Mouse (Mus musculus): ENCODE measurements around the gene Sgta.
A peak's percentile ranks its signal among the peaks of the same experiment; 100 is the strongest.

Gene Sgta

DNA sequence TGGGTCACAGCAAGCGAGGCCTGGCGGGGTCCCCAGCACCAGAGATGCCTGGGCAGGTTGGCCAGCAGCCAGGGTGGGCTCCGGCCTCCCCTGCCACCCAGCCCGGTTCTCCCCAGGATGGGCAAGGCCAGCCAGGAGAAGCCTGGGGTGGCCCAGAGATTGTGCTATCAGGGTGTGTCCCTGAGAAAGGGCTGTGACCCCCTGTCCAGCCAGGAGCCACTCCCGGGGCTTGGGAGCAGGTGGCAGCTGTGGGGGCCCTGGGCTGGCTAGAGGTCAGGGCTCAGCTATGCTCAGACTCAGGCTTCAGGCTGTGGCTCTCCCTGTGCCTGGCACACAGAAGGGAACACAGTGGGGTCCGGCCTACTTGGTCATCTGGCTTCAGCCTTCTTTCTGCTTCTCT, 40.3 kb downstream of the Sgta start:
- DNase-seq (ENCODE audit: low read depth, low spot score): no peak

DNA sequence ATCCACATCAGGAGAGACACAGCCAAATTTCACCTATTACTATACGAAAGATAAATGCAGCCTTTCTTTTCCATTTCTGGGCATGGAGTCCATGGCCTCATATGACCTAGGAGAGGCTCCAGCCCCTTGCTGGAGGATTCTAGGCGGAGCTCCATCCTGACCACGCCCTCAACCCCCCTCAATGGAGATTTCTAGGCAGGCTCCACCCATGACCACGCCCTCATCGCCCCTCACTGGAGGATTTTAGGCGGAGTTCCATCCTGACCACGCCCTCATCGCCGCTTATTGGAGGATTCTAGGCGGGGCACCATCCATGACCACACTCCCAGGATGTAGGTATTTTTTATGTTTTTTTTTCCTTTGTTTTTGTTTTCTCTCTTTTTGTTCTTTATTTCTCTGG, 41.7 kb downstream of the Sgta start:
- peak; percentile 36 for DNase-seq (ENCODE audit: low read depth, low spot score)

DNA sequence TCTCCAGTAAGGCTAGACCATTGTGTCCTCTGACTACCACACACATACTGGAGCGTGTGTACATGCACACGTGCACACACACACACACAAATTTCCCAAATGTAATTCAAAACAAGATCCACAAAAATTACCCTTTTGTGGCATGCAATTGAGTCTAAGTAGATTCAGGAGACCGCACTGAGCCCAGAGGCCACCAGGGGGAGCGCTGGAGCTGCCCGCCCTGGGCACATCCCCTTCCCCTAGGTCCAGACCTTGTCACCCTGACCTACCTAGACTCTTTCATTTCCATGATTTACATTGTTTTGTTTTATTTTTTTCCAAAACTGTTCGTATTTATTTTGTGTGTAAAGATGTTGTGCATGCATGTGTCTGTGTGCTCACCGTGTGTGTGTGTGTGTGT, 43.3 kb downstream of the Sgta start:
- DNase-seq (ENCODE audit: low read depth, low spot score): peak; percentile 86

DNA sequence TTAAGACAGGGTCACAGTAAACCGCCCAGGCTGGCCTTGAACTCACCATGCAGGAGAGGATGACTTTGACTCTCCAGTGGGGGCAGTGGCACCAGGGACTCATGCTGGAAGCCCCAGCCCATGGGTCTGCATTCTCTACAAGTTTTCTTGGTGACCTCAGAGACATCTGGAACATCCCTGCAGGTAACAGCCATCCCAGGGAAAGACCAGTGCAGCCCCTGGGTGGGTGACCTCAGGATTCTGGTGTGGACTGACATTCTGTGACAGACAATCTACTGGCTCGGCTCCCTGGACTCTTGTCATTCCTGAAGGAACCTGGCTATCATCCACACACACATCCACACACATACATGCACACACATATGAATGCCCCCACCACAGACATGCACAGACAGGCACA, 44.3 kb downstream of the Sgta start:
- no peak for DNase-seq (ENCODE audit: low read depth, low spot score)

DNA sequence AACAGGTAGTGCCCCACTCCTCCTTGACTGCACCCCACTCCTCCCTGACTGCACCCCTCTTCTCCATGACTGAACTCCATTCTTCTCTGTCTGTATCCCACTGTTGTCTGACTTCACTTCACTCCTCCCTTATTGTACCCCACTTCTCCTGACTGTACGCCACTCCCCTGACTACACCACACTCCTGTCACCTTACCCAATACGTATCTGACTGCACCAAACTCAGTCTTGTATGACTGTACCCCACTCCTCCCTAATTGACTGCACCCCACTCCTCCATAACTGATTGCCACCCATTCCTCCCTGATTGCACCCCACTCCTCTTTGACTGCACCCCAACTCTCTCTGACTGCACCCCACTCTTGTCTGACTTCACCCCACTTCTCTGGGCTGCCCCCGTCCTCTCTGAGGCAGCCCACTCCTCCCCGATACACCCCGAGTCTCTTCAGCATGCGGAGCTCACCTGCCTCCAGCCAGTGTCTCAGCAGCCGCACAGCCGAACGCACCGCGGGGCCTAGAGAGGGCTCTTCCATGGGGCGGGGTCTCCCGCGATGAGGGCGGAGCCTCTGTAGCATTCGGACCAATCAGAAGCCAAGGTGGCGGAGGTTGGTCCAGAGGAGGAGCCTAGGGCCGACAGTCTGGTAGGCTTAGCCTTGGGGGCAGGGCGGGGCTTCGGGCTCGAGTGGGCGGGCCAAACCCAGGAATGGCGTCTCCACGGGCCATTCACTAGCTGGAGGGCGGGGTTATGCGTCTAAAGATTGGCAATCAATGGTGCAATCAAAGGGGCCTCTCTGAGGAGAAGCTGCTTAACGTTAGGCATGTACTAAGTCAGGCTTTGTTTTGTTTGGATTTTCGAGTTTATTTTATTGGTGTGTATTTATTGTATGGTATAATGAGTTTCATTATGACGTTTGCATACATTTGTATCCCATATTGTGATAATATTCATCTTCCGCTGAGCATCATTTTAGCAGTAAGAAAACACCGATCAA, 45.3 kb downstream of the Sgta start, which contains the start of gene Gng7:
TSS of gene Gng7 (minus strand) at position 553 of the 992 bp plus-strand sequence.
- DNase-seq (ENCODE audit: low read depth, low spot score): peak; percentile 90

DNA sequence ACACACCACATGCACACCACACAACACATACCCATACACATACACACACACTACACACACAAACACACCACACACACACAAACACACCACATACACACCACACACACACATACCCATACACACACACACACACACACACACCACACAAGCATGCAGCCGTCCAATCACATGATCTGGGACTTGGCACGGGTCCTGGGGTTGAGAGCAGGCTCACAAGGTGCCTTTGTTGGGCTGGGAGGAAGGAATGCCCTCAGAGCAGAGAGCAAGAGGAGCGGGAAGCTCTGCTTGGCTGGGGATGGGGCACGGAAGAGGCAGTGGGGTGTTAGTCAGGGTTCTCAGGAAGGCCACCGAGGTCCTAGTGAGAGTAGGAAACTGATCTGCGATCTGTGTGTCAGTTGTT, 49.1 kb downstream of the Sgta start:
- no peak for DNase-seq (ENCODE audit: low read depth, low spot score)

DNA sequence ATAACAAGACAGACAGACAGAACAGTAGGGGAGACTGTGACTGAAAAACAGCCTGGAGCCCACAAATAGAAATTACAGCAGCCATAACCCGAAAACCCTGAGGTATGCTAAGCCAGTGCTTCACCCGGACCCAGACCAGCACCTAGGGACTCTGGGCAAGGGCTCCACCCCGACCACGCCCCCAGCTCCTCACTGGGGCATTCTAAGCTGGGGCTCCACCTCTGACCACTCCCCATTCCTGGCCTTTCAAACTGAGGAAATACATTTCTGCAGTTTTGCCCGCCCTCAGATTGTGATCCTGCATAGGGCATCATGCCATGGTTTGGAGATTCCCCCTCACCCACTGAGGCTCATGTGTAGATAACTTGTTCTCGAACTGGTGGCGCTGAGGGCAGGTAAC, 52.7 kb downstream of the Sgta start:
- DNase-seq (ENCODE audit: low read depth, low spot score): no peak

DNA sequence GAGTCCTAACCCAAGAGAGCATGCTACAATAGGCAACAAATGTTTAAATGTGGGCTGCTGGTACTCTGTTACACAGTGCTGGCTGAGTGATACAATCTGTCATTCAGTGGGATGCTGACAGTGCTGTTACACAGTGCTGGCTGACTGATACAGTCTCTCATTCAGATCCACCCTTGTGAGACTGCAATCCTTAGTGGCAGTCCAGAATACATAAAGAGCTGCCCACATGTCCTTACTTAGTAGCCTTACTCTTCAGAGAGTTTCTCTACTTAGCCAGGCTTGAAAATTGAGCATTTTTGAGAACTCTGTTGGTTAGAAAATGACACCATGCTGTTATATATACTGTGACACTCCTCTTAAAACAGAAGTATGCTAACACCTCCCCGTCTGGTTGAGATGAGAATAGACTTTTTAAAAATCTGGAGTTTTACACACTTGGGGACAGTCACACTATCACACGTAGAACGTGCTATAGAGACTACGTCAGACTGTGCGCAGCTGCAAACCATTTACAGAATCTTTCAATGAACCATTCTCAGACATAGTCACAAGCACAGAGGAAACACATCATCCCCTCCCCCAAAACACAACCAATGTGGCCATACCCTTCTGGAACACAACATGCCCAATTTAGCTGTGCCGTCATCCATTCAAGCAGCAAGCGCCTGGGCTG, 53.8 kb downstream of the Sgta start:
- DNase-seq (ENCODE audit: low read depth, low spot score): no peak

DNA sequence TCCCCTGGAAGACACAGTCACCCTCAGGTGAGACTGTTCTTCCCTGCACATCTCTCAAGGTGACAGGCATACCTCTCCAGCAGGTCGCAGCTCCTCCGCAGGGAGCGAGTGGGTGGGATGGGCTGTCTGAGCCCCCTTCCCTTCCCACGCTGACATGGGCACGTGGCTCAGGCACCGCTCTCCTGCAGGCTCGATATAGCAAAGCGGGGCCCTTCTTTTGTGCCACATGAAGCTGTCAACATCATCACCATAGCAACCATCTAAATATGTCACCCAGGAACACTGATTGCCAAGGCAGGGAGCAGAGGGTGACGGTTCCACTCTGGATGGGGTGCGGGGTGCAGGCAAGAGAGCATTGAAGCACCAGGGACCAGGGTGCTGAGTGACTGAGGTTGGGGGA, 58.8 kb downstream of the Sgta start:
- no peak for DNase-seq (ENCODE audit: low read depth, low spot score)

DNA sequence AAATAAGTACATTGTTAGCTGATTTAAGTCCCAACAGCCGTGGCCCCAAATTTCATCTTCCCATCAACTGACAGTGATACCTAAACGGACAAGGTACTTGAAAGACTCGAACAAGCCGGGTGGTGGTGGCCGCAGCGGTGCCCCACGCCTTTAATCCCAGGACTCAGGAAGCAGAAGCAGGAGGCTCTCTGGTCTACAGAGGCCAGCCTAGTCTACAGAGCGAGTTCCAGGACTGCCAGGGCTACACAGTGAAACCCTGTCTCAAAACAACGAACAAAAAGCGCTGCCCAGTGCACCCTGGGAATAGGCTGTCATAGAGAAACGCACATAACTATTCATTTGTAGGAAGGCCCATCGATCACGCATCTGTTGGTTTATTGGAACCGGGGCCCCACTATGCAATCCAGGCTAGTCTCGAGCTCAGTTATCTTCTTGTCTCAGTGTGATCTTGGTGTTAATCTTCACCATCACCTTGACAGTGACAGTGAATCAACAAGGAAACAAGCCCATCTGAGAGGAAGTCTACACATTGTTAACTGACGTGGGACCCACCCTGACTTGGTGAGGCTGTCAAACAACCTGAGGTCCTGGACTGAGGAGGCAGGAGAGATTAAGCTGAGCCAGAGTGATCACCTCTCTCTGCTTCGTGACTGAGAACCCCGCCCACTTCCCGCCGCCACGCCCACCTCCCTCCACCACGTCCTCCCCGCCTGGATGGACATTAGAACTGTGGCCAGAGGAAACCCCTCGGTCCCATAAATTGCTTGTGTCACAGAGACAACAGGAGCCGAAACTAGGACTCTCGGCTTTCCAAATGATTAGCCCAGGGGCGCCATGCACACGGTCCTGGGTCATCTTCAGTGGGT, 59.6 kb downstream of the Sgta start:
- peak; percentile 36 for DNase-seq (ENCODE audit: low read depth, low spot score)

DNA sequence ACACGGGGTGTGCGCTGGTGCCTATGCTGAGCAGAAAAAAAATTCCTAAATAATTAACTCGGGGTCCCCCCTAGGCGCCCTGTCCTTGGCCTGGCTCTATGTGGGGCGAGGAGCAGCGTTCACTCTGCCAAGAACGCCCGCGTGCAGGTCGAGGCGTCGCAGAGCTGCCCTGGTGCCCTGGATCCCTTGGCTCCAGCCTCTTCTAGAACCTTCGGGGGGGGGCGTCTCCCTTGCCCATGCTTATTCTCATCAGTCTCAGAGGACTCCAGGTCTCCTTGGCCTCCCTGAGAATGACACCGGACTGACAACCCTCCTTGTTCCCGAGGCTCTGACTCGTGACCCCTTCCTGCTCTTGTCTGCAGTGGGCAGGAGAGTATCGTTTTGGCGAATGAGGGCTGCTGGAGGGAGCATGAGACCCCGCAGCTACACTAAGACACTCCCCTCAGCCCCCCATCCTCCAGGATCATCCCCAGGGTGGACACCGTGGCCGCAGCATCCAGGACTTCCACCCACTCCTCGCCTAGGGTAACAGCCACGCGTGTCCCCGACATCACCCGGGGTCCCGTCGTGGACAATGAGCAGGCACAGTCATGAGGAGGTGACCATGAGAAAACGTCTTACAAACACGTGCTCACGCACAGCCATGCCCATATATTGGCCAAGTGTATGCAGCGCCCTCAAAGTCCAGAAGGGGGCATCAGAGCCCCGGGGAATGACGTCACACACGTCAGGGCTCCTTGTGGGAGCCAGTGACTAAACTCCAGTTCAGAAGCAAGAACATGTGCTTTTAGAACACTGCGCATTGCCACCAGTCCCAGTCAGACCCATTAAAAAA, 60.4 kb downstream of the Sgta start:
- DNase-seq (ENCODE audit: low read depth, low spot score): peak; percentile 92

DNA sequence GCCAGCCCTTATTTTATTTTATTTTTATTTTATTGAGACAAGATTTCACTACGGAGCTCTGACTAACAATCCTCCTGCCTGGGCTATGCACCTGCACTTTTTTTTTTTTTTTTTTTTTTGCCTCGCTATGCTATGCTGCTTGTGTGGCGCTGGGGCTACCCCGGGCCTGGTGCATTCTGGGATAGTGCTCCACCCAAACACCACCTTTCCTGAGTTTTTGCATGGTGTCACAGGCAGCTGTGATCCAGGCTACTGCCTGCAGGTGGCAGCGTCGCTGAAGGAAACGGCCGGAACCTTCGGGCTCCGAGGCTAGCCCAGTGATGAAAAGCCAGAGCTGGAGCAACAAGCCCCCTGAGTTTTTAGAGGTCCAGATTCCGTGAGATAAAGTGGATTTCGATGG, 61.2 kb downstream of the Sgta start:
- DNase-seq (ENCODE audit: low read depth, low spot score): peak; percentile 78

DNA sequence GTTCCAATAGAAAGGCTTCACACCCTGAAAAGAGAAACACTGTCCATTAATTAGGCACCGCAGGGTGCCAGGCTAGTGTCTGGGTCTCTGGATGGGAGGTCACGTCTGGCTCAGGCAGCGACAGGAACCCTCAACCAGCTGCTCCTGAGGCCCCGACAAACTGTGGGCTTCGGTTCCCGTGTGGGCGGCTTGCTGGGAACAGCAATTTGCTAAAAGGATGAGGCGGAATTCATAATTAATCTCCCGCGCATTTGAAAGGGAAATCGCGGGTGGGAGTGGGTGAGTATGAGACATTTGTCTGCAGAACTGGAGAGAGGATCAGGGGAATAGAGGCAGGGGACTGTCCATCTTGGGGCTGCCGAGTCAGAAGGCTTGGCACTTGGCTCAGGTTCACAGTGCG, 62.0 kb downstream of the Sgta start:
- DNase-seq (ENCODE audit: low read depth, low spot score): no peak

DNA sequence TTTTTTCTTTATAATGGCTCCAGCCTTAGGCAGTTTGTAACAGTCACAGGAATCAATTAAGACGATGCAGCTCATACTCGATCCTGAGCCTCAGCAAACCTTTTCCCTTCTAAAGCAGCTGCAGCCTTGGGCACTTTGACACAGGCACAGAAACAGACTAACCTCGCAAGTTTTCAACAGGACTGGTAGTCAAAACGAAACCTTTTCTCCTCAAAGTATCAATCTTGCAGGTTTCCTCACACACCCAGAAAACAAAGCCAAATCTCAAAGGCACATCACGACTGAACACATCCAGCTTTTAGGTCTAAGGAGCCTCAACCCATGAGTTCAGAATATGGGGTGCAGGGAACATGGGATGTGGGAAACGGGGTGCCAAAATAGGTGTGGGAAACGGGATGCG, 62.6 kb downstream of the Sgta start:
- no peak for DNase-seq (ENCODE audit: low read depth, low spot score)

DNA sequence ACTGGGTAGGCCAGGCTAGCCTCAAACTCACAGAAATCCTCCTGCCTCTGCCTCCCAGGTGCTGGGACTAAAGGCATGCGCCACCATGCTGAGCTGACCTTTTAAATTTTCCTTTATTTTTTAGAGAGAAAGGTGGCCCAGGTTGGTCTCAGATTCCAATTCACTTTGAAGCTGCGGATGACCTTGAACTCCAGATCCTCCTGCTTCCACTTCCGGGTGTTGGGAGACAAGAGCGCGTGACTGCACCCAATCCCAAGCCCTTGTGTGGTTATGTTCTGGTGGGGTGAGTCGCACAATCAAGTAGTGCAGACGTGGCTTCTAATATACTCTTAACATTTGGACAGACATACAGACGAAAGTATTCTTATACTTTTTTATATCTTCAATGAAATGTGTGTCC, 63.5 kb downstream of the Sgta start:
- DNase-seq (ENCODE audit: low read depth, low spot score): no peak

DNA sequence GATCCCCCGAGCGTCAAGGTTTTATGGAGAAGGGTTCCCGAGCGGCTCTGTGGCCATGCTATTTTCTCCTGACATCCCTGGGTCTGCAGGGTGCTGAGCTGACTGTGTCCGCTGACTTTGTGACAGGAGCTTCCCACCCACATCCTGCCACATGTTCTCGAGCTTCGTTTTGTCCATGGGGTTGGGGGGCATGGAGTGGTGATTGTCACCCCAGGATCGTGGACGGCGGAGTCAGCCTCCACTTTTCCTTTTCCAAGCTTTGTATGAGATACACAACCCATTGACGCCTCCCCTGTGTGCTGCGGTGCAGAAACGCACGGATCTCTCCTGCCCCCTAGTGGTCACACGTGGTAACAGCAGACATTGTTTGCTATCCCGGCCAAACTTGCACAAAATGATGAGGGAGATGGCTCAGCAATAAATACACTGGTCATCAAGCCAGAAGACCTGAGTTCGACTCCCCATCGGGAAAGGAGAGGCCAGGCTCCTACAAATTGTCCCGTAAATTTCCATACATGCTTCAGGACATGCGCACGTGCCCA, 64.8 kb downstream of the Sgta start:
- peak; percentile 89 for DNase-seq (ENCODE audit: low read depth, low spot score)

DNA sequence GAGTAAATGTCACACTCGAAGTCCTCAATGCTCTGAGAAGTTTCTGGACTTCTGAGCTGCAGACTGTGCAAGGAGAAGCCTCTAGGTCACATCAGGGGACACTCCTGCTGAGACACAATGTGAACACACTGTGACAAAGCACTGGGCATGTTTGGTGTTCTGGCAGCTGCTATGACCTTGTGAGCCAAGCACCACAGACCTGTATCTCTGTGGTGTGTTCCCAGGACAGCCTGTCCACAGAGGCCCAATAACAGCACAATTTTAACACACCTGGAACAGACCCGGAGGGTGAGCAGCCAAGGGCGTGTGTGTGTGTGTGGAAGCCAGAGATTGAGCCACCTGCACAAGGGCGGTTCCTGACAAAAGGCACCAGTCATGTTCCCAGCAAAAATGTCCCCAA, 65.4 kb downstream of the Sgta start:
- no peak for DNase-seq (ENCODE audit: low read depth, low spot score)
